ENCODE assay signal across 25 mouse cellular contexts in genomic region chr1:38387438-38387837, GRCm38 (mm10).
DNase-seq lines count a peak whose midpoint lies in the region; ATAC-seq and TF ChIP-seq lines count a peak whose summit lies in the region.
"Had no signal": no experiment of that assay in that cellular context is flagged by ENCODE, and none has a peak within 500 bp of the region (broad histone marks: within the 10 kb centered on the region; RNA-seq: fewer than 3 reads in every experiment).

No protein-coding gene starts in this region.

- H3K36me3 ChIP-seq in hindbrain, postnatal 0 days (ENCODE audit: insufficient read depth, low read length): no peaks in the 10 kb centered on the region
- no peaks in the 10 kb centered on the region for H3K36me3 ChIP-seq in hindbrain, embryonic 13.5 days
- H3K36me3 ChIP-seq in intestine, embryonic 16.5 days (ENCODE audit: control insufficient read depth, insufficient read depth, low read length): no peaks in the 10 kb centered on the region
- H3K36me3 ChIP-seq: embryonic facial prominence, embryonic 15.5 days; forebrain, embryonic 15.5 days; G1E had no signal

- TF ChIP-seq CTCF in hindbrain, postnatal 0 days (IDR thresholded peaks at IDR 0.05; ENCODE audit: low read depth): no peak

- H3K4me1 ChIP-seq in hindbrain, postnatal 0 days (ENCODE audit: insufficient read depth, low read length): 0 out of 2 replicates have a peak, but pooled peaks cover 7% of the 10 kb centered on the region
- peaks cover 57% of the 10 kb centered on the region for H3K4me1 ChIP-seq in hindbrain, embryonic 13.5 days (replicated peaks)
- peaks cover 2% of the 10 kb centered on the region; the same call in 1 of the 2 replicates for H3K4me1 ChIP-seq in intestine, embryonic 16.5 days (ENCODE audit: control insufficient read depth, insufficient read depth, low read length)

- no peak overlapping the region for H3K9ac ChIP-seq in hindbrain, postnatal 0 days (replicated peaks; ENCODE audit: low read length)
- no peak overlapping the region for H3K9ac ChIP-seq in hindbrain, embryonic 13.5 days
- H3K9ac ChIP-seq in intestine, embryonic 16.5 days (ENCODE audit: low read depth, low read length): no peak overlapping the region
- H3K9ac ChIP-seq: embryonic facial prominence, embryonic 13.5 days; embryonic facial prominence, embryonic 15.5 days; forebrain, embryonic 13.5 days; forebrain, embryonic 15.5 days; forebrain, postnatal 0 days had no signal

- H3K27ac ChIP-seq in hindbrain, postnatal 0 days: no peak overlapping the region
- no peak overlapping the region for H3K27ac ChIP-seq in hindbrain, embryonic 13.5 days
- H3K27ac ChIP-seq in intestine, embryonic 16.5 days (ENCODE audit: low read length): no peak overlapping the region
- H3K27ac ChIP-seq: embryonic facial prominence, embryonic 13.5 days; embryonic facial prominence, embryonic 15.5 days; forebrain, embryonic 13.5 days; forebrain, embryonic 15.5 days had no signal

- H3K4me3 ChIP-seq in hindbrain, postnatal 0 days (ENCODE audit: low read length): no peak overlapping the region
- H3K4me3 ChIP-seq in hindbrain, embryonic 13.5 days: no peak overlapping the region
- H3K4me3 ChIP-seq in intestine, embryonic 16.5 days (ENCODE audit: low read length): no peak overlapping the region
- H3K4me3 ChIP-seq: embryonic facial prominence, embryonic 13.5 days; embryonic facial prominence, embryonic 15.5 days; erythroblast, embryonic 14.5 days; forebrain, embryonic 13.5 days; forebrain, embryonic 15.5 days had no signal

- ATAC-seq in hindbrain, postnatal 0 days: 0 out of 2 replicates have a peak, but pooled peaks have one; percentile 16
- no peak for ATAC-seq in hindbrain, embryonic 13.5 days (ENCODE audit: low FRiP score)
- peak; percentile 69; the same call in 1 of the 2 replicates for ATAC-seq in intestine, embryonic 16.5 days
- ATAC-seq: activated CD4-positive, CD25-positive, alpha-beta regulatory T cell, adult 4 months; CD4-positive, CD25-positive, alpha-beta regulatory T cell, adult 4 months; forebrain, embryonic 13.5 days; forebrain, embryonic 15.5 days; forebrain, postnatal 0 days; Patski had no signal

- H3K9me3 ChIP-seq in hindbrain, postnatal 0 days (ENCODE audit: low read length): no peaks in the 10 kb centered on the region
- no peaks in the 10 kb centered on the region for H3K9me3 ChIP-seq in hindbrain, embryonic 13.5 days
- no peaks in the 10 kb centered on the region for H3K9me3 ChIP-seq in intestine, embryonic 16.5 days (ENCODE audit: control insufficient read depth, low read length)
- H3K9me3 ChIP-seq: embryonic facial prominence, embryonic 13.5 days; embryonic facial prominence, embryonic 15.5 days; forebrain, embryonic 15.5 days; G1E had no signal

- no peak overlapping the region for H3K4me2 ChIP-seq in hindbrain, postnatal 0 days (ENCODE audit: low read depth, low read length)
- no peak overlapping the region for H3K4me2 ChIP-seq in hindbrain, embryonic 13.5 days
- no peak overlapping the region for H3K4me2 ChIP-seq in intestine, embryonic 16.5 days (ENCODE audit: low read depth, low read length)
- H3K4me2 ChIP-seq: embryonic facial prominence, embryonic 13.5 days; embryonic facial prominence, embryonic 15.5 days; forebrain, embryonic 13.5 days; forebrain, embryonic 15.5 days had no signal

- DNase-seq in hindbrain, postnatal 0 days (ENCODE audit: low spot score): no peak
- DNase-seq in fat pad, adult 2 months (ENCODE audit: extremely low read depth, low read depth, low spot score): peak; percentile 43
- DNase-seq in layer of hippocampus, postnatal 10 days (ENCODE audit: low spot score in 2 of 2): no peak
- DNase-seq: adrenal gland, adult 8-10 months; adrenal gland, postnatal 14 days; adrenal gland, postnatal 36 days; B cell, adult 2 months; cerebellum, adult 11-12 months; cerebellum, adult 2 months; cerebellum, adult 9-10 months; cerebellum, postnatal 10 days; cerebellum, postnatal 25 days; forebrain, postnatal 0 days had no signal

- WGBS in hindbrain, postnatal 0 days: 65% methylated on average over 9 of the region's 9 CpGs
- 78% methylated on average over 9 of the region's 9 CpGs for WGBS in hindbrain, embryonic 13.5 days
- 49% methylated on average over 9 of the region's 9 CpGs for WGBS in intestine, embryonic 16.5 days

- H3K27me3 ChIP-seq in hindbrain, postnatal 0 days (ENCODE audit: insufficient read depth, low read length): no peaks in the 10 kb centered on the region
- H3K27me3 ChIP-seq in hindbrain, embryonic 13.5 days: no peaks in the 10 kb centered on the region
- H3K27me3 ChIP-seq in intestine, embryonic 16.5 days (replicated peaks; ENCODE audit: control insufficient read depth, insufficient read depth, low read length): no peaks in the 10 kb centered on the region
- H3K27me3 ChIP-seq: CH12.LX; embryonic facial prominence, embryonic 13.5 days; embryonic facial prominence, embryonic 15.5 days; forebrain, embryonic 15.5 days had no signal
